In genomic region chr5:86066551-86066929, GRCm38 (mm10) we compare ENCODE assay signal across 7 mouse cellular contexts. TPM values are rescaled to one million over a fixed set of nuclear protein-coding genes. Genes with fewer than 3 reads are reported as not detected.
DNase-seq lines count a peak whose midpoint lies in the region; ATAC-seq and TF ChIP-seq lines count a peak whose summit lies in the region.

No protein-coding gene starts in this region.

- 0 out of 2 replicates have a peak overlapping the region, but pooled peaks have one; percentile 10 for H3K27ac ChIP-seq in intestine, postnatal 0 days (ENCODE audit: low read depth, low read length)
- 0 out of 2 replicates have a peak overlapping the region, but pooled peaks have one; percentile 35 for H3K27ac ChIP-seq in midbrain, embryonic 12.5 days (replicated peaks)
- H3K27ac ChIP-seq in small intestine, adult 2 months (ENCODE audit: insufficient read depth, low read depth, low read length): peak overlapping the region; percentile 61

- intact Hi-C loops in left cerebral cortex, postnatal 4 days (cut with DNase I): loop anchor here (5.0 kb wide), 1 partner anchor 41 kb away; no protein-coding TSS in a partner anchor

- TF ChIP-seq CTCF in intestine, postnatal 0 days (IDR thresholded peaks at IDR 0.05; ENCODE audit: low read depth): peak; percentile 93
- TF ChIP-seq CTCF in small intestine, adult 2 months (IDR thresholded peaks at IDR 0.05; ENCODE audit: extremely low read depth, insufficient read length, insufficient replicate concordance, low read depth, low read length): peak; percentile 94

- no peak for TF ChIP-seq POLR2A in small intestine, adult 2 months (IDR thresholded peaks at IDR 0.05; ENCODE audit: low read depth, low read length)

- H3K36me3 ChIP-seq in intestine, postnatal 0 days (ENCODE audit: control insufficient read depth, insufficient read depth): no peaks in the 10 kb centered on the region
- H3K36me3 ChIP-seq in midbrain, embryonic 12.5 days: no peaks in the 10 kb centered on the region
- 0 out of 2 replicates have a peak, but pooled peaks cover 1% of the 10 kb centered on the region for H3K36me3 ChIP-seq in small intestine, adult 2 months (ENCODE audit: control insufficient read depth, insufficient read depth, low read length)

- H3K4me3 ChIP-seq in intestine, postnatal 0 days (ENCODE audit: low read depth, low read length): peak overlapping the region; percentile 86
- peak overlapping the region; percentile 66 for H3K4me3 ChIP-seq in midbrain, embryonic 12.5 days
- peak overlapping the region; percentile 71 for H3K4me3 ChIP-seq in small intestine, adult 2 months (ENCODE audit: low read depth, low read length)

- no peak overlapping the region; the same call in 1 of the 2 replicates for H3K9ac ChIP-seq in intestine, postnatal 0 days (ENCODE audit: low read depth, low read length)
- H3K9ac ChIP-seq in midbrain, embryonic 12.5 days (replicated peaks): 0 out of 2 replicates have a peak overlapping the region, but pooled peaks have one; percentile 34

- H3K4me2 ChIP-seq in intestine, postnatal 0 days (replicated peaks; ENCODE audit: low read depth): peak overlapping the region; percentile 66
- peak overlapping the region; percentile 61 for H3K4me2 ChIP-seq in midbrain, embryonic 12.5 days (replicated peaks)

- ATAC-seq in intestine, postnatal 0 days: peak; percentile 39
- peak; percentile 21 for ATAC-seq in midbrain, embryonic 12.5 days (ENCODE audit: low FRiP score, low read depth)

- no peaks in the 10 kb centered on the region for H3K27me3 ChIP-seq in intestine, postnatal 0 days (replicated peaks; ENCODE audit: control insufficient read depth, insufficient read depth, low read length)
- no peaks in the 10 kb centered on the region for H3K27me3 ChIP-seq in midbrain, embryonic 12.5 days
- H3K27me3 ChIP-seq in small intestine, adult 2 months (ENCODE audit: control insufficient read depth, insufficient read depth, low read length): no peaks in the 10 kb centered on the region

- H3K4me1 ChIP-seq in intestine, postnatal 0 days (replicated peaks; ENCODE audit: control insufficient read depth, insufficient read depth, low read length): no peaks in the 10 kb centered on the region
- H3K4me1 ChIP-seq in midbrain, embryonic 12.5 days: peaks cover 20% of the 10 kb centered on the region
- H3K4me1 ChIP-seq in small intestine, adult 2 months (ENCODE audit: control insufficient read depth, insufficient read depth, insufficient read length, low read length): 0 out of 2 replicates have a peak, but pooled peaks cover 5% of the 10 kb centered on the region

- peak; percentile 82 for DNase-seq in adrenal gland, adult 8-10 months
- peak; percentile 84 for DNase-seq in embryo, embryonic 9.5 days (ENCODE audit: extremely low spot score)
- DNase-seq in gonadal fat pad, adult 2 months (ENCODE audit: low read depth): peak; percentile 36
- peak; percentile 84 for DNase-seq in left cerebral cortex, postnatal 4 days

- no peaks in the 10 kb centered on the region for H3K9me3 ChIP-seq in intestine, postnatal 0 days (ENCODE audit: control insufficient read depth)
- no peaks in the 10 kb centered on the region for H3K9me3 ChIP-seq in midbrain, embryonic 12.5 days

- under 1% methylated on average over 17 of the region's 17 CpGs for WGBS in intestine, postnatal 0 days
- 2% methylated on average over 17 of the region's 17 CpGs for WGBS in midbrain, embryonic 12.5 days
- under 1% methylated on average over 17 of the region's 17 CpGs for WGBS in small intestine, adult 2 months

RNA-seq across cellular contexts. Expression of gene Cenpc1, which starts 1.2 kb away (rescaled TPM):
- total RNA-seq in adrenal gland, adult 8-10 months (2022): 10 to 100 TPM; 15.9 to 23.6 (median 18.3) TPM
- 3.3 and 4.7 TPM in 2 replicates for polyA plus RNA-seq in gonadal fat pad, adult 2 months (2012; rRNA removed)
- 10.0 and 10.4 TPM in 2 replicates for polyA plus RNA-seq in intestine, postnatal 0 days (2015; fragmentation: Nextera tagmentation; extraction: Ambion mirVana)
- total RNA-seq in left cerebral cortex, postnatal 4 days (2021): 10 to 100 TPM; 34.3 to 36.2 TPM
- 48.7 and 50.1 TPM in 2 replicates for polyA plus RNA-seq in midbrain, embryonic 12.5 days (2016; fragmentation: Nextera tagmentation; extraction: Ambion mirVana)
- polyA plus RNA-seq in small intestine, adult 2 months (2012; rRNA removed): 1.6 and 2.3 TPM in 2 replicates

RNA-seq across cellular contexts. Expression of gene Stap1, which starts 5.0 kb away (rescaled TPM):
- total RNA-seq in adrenal gland, adult 8-10 months (2022): 1 to 10 TPM in 3 of 4 experiments, under 1 TPM in 1; 0.67 to 3.2 (median 1.4) TPM
- polyA plus RNA-seq in gonadal fat pad, adult 2 months (2012; rRNA removed): 4.8 and 5.0 TPM in 2 replicates
- polyA plus RNA-seq in intestine, postnatal 0 days (2015; fragmentation: Nextera tagmentation; extraction: Ambion mirVana): 0.39 and 0.42 TPM in 2 replicates
- not detected for total RNA-seq in left cerebral cortex, postnatal 4 days (2021)
- 0.10 TPM in 2 replicates for polyA plus RNA-seq in midbrain, embryonic 12.5 days (2016; fragmentation: Nextera tagmentation; extraction: Ambion mirVana)
- polyA plus RNA-seq in small intestine, adult 2 months (2012; rRNA removed): 0.15 and 0.25 TPM in 2 replicates

Comparison
In these comparisons a context has a peak if more than half of its experiments do, and no peak if none do; other contexts are left out.
1. Peak in every context shown above with its lines: DNase-seq, ATAC-seq, H3K4me3 ChIP-seq and H3K27ac ChIP-seq.
2. H3K27ac ChIP-seq: peak in every context shown above with its lines; median percentile 61 in small intestine, adult 2 months; 35 in midbrain, embryonic 12.5 days; 10 in intestine, postnatal 0 days.